Mouse (Mus musculus) thymus, postnatal 36 days (tissue): ENCODE measurements around the gene Pop7.
A peak's percentile ranks its signal among the peaks of the same experiment; 100 is the strongest.

Experiments
- DNase-seq, 2 experiments: peaks; one replicate each; pipeline ENCODE4 v3.0.0; 2022; ENCODE audit warnings: mixed read lengths in 2 of 2

Gene Pop7

DNA sequence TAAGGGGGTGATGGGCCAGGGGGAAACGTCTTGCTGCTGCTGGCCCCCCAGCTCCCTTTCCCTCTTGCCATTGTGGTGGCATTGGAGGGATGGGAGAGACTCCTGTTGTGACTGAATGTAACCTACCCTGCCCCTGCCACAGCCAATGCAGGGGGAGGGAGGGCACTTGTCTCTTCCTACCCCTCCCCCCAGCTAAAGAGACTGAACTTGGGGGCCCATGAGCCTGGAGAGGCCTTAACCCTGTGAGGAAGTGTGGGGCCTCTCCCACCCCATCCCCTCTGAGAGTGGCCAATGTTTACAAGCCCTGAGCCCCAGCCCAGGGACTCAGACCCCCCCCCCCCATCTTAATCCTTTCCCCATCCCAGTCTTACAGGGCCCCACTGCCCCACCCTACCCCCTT is 25.1 kb upstream of the Pop7 start:
- DNase-seq = peak in 1 of 2 experiments; percentile 20

DNA sequence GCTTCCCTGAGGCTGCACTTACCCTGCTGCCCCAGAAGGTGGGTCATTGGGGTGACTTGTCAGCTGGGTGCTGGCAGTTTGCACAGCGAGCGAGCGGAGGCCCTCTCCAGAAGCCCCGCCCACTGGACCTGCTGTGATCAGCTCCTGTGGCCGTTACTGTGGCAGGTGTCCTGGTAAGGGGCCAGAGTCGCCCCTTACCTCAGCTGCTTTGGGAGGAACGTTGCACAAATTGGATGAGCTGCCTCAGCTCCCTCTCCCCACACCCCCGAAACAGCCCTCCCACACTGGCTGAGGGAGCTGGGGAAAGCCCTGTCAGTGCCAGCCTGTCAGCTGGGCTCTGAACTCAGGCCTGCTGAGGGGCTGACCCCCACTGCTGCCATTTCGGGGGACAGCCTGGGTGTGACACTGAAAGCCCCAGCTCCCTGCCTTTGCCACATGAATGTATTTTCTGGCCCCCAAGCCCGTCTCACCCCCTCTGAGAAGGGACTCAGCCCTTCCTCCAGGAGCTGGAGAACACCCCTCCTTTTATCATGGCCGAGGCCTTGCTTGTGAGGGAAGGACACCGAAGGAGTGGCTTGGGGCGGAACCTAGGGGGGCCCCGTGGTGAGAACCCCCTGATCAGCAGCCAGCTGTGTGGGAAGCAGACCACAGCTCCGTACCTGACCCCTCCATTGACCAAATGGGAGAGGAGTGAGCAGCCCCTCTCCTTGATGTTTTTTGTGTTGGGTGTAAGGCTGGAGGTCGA is 24.0 kb upstream of the Pop7 start:
- DNase-seq = peak in 1 of 2 experiments; percentile 51

DNA sequence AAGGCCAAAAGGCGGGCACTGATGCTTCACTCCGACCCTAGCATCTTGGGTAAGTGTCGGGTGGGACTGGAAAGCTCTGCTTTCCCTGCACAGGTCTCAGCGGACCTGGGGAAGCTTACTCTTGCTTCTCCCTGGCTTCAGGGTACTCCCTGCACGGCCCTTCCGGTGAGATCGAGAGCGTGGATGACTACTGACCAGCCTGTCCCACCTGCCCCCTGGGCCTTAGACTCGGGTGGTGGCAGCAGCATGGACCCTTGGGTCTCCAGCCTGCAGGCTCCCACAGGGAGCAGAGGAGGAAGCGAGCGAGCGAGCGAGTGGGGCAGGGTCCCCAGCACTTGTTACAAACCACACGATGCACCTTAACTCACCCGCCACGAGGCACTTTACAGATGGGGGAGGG is 23.2 kb upstream of the Pop7 start:
- DNase-seq = no peak

- DNase-seq = no peak
Measured at GRCm38 (mm10) chr5:137524671-137525070, 22.4 kb upstream of the Pop7 start.

DNA sequence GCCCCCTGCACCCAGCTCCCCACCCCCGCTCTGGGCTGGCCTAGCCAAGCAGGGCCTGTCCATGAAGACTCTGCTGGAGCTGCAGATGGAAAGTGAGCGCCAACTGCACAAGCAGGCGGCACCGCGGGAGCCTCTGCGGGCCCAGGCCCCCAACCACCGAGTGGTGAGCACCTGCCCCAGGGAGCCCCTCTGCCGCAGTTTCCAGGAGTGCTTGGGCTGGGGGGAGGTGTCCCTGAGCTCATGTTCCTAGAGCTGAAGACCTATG is 21.9 kb upstream of the Pop7 start:
- no peak for DNase-seq

- DNase-seq = no peak
Measured at GRCm38 (mm10) chr5:137523396-137524250, 21.3 kb upstream of the Pop7 start.

DNA sequence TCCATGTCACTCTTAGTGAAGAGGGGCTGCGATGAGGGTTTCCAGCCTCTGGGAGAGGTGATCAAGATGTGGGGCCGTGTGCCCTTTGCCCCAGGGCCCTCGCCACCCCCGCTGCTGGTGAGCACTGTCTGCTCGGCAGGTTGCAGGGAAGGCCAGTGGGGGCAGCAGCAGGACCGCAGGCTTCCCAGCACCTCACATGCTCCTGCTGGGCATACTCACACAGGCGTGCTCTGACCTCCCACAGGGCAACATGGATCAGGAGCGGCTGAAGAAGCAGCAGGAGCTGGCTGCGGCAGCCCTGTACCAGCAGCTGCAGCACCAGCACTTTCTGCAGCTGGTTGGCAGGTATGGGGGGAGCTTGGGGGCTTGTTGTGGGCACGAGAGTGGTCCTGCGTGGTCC is 20.4 kb upstream of the Pop7 start:
- no peak for DNase-seq

DNA sequence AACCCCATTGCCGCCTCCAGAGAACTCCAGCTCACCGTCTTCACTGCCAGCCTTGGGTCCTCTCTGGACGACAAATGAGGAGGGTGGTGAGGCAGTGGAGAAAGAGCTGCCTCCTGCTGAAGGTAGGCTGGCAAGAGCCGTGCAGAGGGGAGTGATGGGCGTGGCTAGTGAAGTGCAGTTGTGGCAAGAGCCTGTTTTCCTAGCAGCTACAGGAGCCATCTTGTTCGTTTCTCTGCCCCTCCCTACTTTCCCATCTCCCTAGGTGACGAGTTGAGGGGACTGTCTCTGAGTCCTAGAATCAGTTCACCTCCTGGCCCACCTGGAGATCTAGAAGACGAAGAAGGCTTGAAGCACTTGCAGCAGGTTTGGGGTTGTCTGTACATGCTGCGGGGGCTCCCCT is 19.5 kb upstream of the Pop7 start:
- no peak for DNase-seq

DNA sequence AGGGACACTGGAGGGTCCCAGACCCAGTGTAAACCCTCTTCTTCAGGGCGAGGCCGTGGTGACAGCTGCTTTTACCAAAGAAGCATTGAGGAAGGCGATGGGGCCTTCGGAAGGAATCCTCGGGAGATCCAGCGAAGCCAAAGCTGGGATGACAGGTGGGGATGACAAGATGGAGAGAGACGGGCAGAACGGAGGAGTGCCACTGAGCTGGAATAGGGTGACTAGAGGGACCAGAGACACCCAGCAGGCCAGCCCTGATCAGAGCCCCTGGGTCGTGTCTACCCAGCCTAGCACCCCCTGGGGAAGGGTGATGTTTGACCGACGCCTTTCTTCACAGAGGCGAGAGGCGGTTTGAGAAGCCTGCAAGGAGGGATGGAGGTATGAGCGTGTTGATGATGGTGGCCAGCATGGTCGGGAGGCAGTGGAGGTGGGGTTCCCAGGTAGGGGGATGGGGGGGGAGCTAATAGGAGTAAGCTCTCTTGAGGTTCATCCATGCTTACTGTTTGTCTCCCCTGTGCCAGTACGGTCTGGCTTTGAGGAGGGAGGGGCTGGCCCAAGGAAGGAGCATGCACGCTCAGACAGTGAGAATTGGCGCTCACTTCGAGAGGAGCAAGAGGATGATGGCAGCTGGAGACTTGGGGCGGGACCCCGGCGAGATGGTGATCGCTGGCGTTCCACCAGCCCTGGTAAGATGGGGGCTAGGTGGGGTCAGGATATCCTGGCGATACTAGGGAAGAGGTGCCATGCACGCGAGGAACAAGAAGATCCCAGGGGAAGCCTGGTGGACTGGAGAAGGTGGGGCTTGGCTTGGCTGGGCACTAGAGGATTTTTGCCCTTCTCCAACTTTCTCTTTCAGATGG is 17.6 kb upstream of the Pop7 start:
- no peak for DNase-seq

GRCm38 (mm10) chr5:137518436-137518835 is 16.1 kb upstream of the Pop7 start, which contains the start of gene Gigyf1:
TSS of gene Gigyf1 (plus strand) at chr5:137518548.
- no peak for DNase-seq

- DNase-seq = no peak
Measured at GRCm38 (mm10) chr5:137514811-137515210, 12.5 kb upstream of the Pop7 start.

DNA sequence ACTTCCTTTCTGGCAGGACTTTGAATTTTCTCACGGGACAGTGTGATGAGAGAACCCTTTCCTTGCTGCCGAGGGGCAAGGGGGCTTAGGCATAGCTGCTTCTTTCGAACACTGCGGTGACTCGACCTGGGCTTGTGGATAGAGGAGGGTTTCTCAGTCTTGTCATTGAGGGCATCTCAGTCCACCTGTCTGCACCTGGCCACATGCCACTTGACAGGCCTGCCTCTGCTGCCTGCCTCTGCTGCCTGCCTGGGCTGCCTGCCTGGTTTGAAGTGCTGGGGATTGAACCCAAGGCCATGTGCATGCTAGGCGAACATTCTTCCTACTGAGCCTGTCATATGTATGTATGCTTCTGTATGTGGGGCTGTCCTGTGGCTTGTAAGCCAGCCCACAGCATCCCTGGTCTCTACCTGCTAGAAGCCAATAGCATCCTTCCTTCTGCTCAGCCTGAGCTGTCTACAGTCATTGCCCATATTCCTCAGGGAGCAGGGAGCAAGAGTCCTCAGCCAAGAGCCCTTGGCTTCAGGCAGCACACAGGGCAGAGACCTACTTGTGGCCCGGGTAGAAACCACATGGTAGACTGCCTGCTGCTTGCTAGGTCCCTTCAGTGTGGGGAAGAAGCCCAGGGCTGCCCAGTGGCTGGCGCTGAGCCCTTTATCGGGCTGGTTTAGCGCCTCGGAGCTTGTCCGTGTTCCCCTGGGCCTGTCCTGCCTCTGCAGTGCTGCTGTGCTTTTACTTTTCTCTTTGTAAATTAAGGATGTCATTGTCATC is 11.8 kb upstream of the Pop7 start:
- no peak for DNase-seq

DNA sequence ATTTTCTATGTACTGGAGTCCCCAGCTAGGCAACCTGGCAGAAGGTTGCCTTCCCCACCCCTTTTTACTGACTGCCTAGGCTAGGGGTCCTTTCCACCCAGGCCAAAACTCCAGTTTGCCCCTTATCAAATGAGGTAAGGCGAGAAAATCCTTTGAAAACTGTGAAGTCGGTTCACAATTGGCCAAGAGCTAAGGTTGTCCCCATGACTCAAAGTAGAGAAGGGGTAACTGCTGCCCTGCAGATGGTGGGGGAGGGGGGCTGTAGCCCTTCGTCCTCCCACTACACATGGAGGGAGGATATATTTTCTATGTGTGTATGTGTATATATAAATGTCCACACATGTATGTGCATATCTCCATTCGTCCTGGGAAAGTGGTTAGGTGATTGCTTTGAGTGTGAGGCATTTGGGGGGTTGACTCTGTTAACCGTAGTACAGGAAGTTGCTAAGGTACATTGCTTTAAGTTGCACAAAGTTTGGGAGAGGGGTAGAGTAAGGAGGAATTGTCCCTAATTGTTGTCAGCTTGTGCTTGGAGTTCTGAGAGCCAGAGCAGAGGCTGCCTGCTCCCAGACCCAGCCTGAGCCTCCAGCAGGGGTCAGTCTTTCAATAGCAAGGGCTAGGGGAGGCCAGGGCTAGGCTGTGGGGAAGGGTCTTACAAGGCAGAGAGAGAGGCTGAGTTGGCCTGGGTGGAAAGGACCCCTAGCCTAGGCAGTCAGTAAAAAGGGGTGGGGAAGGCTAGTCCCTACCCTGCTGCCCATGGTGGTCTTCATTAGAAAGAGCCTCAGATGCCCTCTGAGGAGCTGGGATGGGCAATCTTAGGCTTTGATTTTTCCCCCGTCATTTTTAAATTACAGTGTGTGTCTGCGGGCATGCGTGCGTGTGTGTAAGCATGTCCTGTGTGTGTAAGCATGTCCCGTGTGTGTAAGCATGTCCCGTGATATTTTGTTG is 10.8 kb upstream of the Pop7 start:
- DNase-seq = no peak

- no peak for DNase-seq
Measured at GRCm38 (mm10) chr5:137511706-137512105, 9.4 kb upstream of the Pop7 start.

DNA sequence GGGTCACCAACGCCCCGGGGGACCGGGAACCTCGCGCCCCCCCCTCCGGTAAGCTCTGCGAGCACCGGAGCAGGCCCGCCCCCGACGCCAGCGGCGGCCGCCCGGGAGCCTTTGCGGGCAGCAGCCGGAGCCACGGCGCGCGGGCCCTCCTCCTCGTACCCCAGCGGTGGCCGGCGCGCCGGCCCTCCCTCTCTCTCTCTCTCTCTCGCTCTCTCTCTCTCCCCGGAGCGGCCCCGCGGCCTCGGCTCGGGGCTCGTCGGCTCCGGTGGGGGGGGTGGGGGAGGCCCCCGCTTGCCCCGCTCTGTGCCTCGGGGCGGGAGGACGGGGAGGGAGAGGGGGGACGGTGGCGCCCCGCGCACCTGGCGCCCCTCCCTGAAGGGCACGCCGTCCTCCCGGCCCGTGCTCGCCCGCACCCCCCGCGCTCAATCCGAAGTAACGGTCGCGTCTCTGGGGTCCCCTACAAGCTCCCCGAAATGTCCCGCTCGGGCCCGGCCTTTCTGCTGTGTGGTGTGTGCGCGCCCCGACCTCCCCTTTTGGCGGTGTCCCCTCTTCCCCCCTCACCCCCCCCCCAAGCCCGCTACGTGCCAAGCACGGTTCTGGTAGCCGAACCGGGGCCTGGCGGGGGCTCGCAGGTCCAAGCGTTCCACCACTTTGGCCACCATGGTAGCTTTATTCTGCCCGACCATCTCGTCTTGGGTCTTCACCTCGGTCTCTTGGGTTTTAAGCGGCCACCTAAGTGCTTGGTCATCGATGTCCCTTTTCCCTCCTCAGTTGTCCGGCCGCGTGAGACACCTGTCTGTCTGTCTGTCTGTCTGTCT is 8.5 kb upstream of the Pop7 start:
- DNase-seq = peak; percentile 35 to 69

DNA sequence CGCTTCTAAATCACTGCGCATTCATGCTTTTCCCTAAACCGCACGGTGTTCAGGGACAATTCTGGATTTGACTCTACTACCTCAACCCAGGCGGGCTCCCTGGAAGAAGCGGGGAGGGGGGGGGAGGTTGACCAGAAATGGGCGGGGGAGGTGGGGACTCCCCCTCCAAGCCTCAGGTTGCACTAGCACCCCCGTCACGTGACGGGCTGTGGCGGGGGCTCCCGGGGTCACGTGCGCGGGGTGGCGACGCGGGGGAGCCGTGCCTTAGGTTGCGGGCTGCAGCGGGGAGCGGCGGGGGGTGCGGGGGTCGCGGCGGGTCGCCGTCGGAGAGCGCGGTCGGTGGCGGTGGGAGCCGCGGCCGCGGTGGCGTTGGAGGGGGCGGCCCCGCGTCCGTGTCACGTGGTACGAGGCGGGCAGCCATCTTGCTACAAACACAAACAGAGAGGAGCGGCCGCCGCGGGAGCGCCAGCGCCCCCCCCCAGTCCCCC is 7.7 kb upstream of the Pop7 start:
- peak; percentile 80 to 82 for DNase-seq

DNA sequence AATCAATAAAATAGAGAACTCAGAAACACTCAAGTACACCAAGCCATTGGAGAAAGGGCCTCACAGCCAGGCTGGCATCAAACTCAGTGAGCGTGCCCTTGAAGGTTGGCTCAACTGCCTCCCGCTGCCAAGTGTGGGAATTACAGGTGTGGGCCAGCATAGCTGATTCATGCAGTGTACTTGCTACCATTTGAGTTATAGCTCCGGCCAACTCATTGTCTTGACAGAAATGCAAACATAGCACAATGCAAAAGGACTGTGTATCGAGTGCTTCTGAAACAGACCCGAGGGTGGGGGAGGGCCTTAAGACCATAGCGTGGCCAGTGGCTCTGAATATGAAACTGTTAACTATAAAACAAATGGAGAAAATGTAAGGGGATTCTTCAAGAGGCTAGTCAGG is 1.7 kb upstream of the Pop7 start:
- peak; percentile 39 to 47 for DNase-seq

- peak; percentile 79 to 82 for DNase-seq
Measured at GRCm38 (mm10) chr5:137502667-137503110, 371 bp upstream of the Pop7 start.

DNA sequence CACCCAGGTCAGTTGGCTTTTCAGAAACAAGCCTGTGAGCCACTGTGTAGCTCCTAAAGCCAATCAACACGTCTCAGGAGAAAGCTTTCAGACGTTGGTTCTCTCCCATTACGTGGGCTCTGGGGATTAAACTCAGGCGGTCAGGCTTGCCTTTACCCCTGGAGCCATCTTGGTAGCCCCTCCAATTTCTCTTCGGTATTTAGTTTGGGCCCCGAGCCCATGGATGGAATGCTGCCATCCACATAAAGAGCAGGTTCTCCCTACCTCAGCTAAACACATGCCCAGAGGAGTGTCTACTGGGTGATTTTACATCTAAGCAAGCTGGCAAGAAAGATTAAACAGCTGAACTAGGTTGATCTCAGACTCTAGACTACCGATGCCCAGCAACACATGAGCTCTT is 2.1 kb downstream of the Pop7 start:
- no peak for DNase-seq

DNA sequence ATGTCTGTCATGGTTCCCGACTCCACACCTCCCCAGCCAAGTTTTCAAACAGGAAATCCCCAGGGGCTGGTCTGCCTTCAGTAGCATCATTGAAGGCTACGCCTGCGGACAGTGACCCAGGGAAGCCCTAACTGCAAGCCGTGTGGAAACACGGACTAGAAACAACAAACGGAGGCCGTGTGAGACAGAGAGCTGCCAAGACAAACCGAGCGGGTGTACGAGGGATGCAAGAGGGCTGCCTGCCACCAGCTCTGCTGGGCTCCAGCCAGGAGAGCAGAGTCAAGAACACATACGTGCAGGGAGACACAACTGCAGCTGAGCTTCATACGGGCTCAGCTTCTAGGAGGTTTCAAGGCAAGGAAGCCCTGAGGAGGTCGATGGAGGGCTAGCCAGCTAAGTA is 8.5 kb downstream of the Pop7 start:
- DNase-seq = no peak
